Mouse (Mus musculus): Measurements from ENCODE around the gene March4. TPM values are rescaled to one million over a fixed set of nuclear protein-coding genes. Genes with fewer than 3 reads are reported as not detected.

The March4 gene
- total RNA-seq, 1 experiment, result not detected

- no peak for DNase-seq (ENCODE audit: low read depth, low spot score)
- peaks cover 20% of the 10 kb centered on the region for H3K36me3 ChIP-seq (ENCODE audit: control insufficient read depth, insufficient read depth, low read length, poor library complexity, severe bottlenecking)
- no peak overlapping the region for H3K4me3 ChIP-seq (ENCODE audit: insufficient read depth in 1 of 2, low read depth in 1 of 2, low read length in 2 of 2, poor library complexity in 1 of 2, severe bottlenecking in 1 of 2)
- H3K4me1 ChIP-seq (ENCODE audit: control insufficient read depth in 2 of 2, insufficient read depth in 2 of 2, low read length in 2 of 2, poor library complexity in 1 of 2), result peaks cover 2 to 10% of the 10 kb centered on the region in 2 experiments; a peak in 2 of 4 replicates
- no peak overlapping the region for H3K9ac ChIP-seq (ENCODE audit: insufficient read depth, low read depth, low read length, poor library complexity, severe bottlenecking)
- no peaks in the 10 kb centered on the region for H3K9me3 ChIP-seq (ENCODE audit: control insufficient read depth, insufficient read depth, low read depth, low read length)
- H3K27ac ChIP-seq (ENCODE audit: insufficient read depth, low read depth, low read length, poor library complexity, severe bottlenecking), result no peak overlapping the region
- TF ChIP-seq ZC3H11A (IDR thresholded peaks at IDR 0.05; ENCODE audit: borderline replicate concordance, low read depth, low read length), result no peak
- TF ChIP-seq MAFK (IDR thresholded peaks at IDR 0.05; ENCODE audit: insufficient read depth, low read depth, low read length), result no peak
- no peak for TF ChIP-seq ZNF384 (IDR thresholded peaks at IDR 0.05; ENCODE audit: low read depth, low read length)
- TF ChIP-seq CHD2 (IDR thresholded peaks at IDR 0.05; ENCODE audit: low read depth, low read length), result no peak
- no peak for TF ChIP-seq HCFC1 (IDR thresholded peaks at IDR 0.05; ENCODE audit: borderline replicate concordance, insufficient read depth, low read length)
- in situ Hi-C loops (cut with MboI; ENCODE audit: low sequenced_read_pairs in 2 of 2, unreplicated experiment in 2 of 2), result no loop called here
Observed at GRCm38 (mm10) chr1:72380544-72380943, 156.2 kb downstream of the March4 start.

GRCm38 (mm10) chr1:72379752-72380353 lies 156.9 kb downstream of the March4 start:
- Histone ChIP-seq H3K27ac (ENCODE audit: insufficient read depth, low read depth, low read length, poor library complexity, severe bottlenecking) (no peak overlapping the region), H3K4me1 (ENCODE audit: control insufficient read depth in 2 of 2, insufficient read depth in 2 of 2, low read length in 2 of 2, poor library complexity in 1 of 2) (peaks cover 2 to 10% of the 10 kb centered on the region in 2 experiments; a peak in 2 of 4 replicates), H3K4me3 (ENCODE audit: insufficient read depth in 1 of 2, low read depth in 1 of 2, low read length in 2 of 2, poor library complexity in 1 of 2, severe bottlenecking in 1 of 2) (no peak overlapping the region), H3K36me3 (ENCODE audit: control insufficient read depth, insufficient read depth, low read length, poor library complexity, severe bottlenecking) (peaks cover 16% of the 10 kb centered on the region), H3K9me3 (ENCODE audit: control insufficient read depth, insufficient read depth, low read depth, low read length) (no peaks in the 10 kb centered on the region), H3K9ac (ENCODE audit: insufficient read depth, low read depth, low read length, poor library complexity, severe bottlenecking) (no peak overlapping the region)
- no peak for TF ChIP-seq ZC3H11A (IDR thresholded peaks at IDR 0.05; ENCODE audit: borderline replicate concordance, low read depth, low read length)
- TF ChIP-seq ZNF384 (IDR thresholded peaks at IDR 0.05; ENCODE audit: low read depth, low read length), result no peak
- TF ChIP-seq MAFK (IDR thresholded peaks at IDR 0.05; ENCODE audit: insufficient read depth, low read depth, low read length), result no peak
- no peak for TF ChIP-seq HCFC1 (IDR thresholded peaks at IDR 0.05; ENCODE audit: borderline replicate concordance, insufficient read depth, low read length)
- TF ChIP-seq CHD2 (IDR thresholded peaks at IDR 0.05; ENCODE audit: low read depth, low read length), result no peak
- DNase-seq (ENCODE audit: low read depth, low spot score), result no peak
- in situ Hi-C loops (cut with MboI; ENCODE audit: low sequenced_read_pairs in 2 of 2, unreplicated experiment in 2 of 2), result no loop called here

GRCm38 (mm10) chr1:72378151-72378550 lies 158.6 kb downstream of the March4 start:
- Histone ChIP-seq H3K9ac (ENCODE audit: insufficient read depth, low read depth, low read length, poor library complexity, severe bottlenecking) (no peak overlapping the region), H3K4me3 (ENCODE audit: insufficient read depth in 1 of 2, low read depth in 1 of 2, low read length in 2 of 2, poor library complexity in 1 of 2, severe bottlenecking in 1 of 2) (no peak overlapping the region), H3K9me3 (ENCODE audit: control insufficient read depth, insufficient read depth, low read depth, low read length) (no peaks in the 10 kb centered on the region), H3K27ac (ENCODE audit: insufficient read depth, low read depth, low read length, poor library complexity, severe bottlenecking) (no peak overlapping the region), H3K36me3 (ENCODE audit: control insufficient read depth, insufficient read depth, low read length, poor library complexity, severe bottlenecking) (peaks cover 6% of the 10 kb centered on the region), H3K4me1 (ENCODE audit: control insufficient read depth in 2 of 2, insufficient read depth in 2 of 2, low read length in 2 of 2, poor library complexity in 1 of 2) (peaks cover 2 to 11% of the 10 kb centered on the region in 2 experiments; a peak in 2 of 4 replicates)
- DNase-seq (ENCODE audit: low read depth, low spot score), result peak; percentile 28
- in situ Hi-C loops (cut with MboI; ENCODE audit: low sequenced_read_pairs in 2 of 2, unreplicated experiment in 2 of 2), result no loop called here
- 0 out of 2 replicates have a peak, but pooled peaks have one; percentile 12 for TF ChIP-seq MAFK (IDR thresholded peaks at IDR 0.05; ENCODE audit: insufficient read depth, low read depth, low read length)
- TF ChIP-seq ZNF384 (IDR thresholded peaks at IDR 0.05; ENCODE audit: low read depth, low read length), result no peak

Other genes starting within 250 kb of the March4 start
- 69.0 and 72.0 TPM in 2 replicates for gene Xrcc5, start 229.5 kb downstream of the March4 start, total RNA-seq (2012; rRNA removed)
- 20.9 and 24.5 TPM in 2 replicates for gene Smarcal1, start 46.3 kb upstream of the March4 start, total RNA-seq (2012; rRNA removed)
- not detected in 2 replicates for gene Ankar, start 163.6 kb upstream of the March4 start, total RNA-seq (2012; rRNA removed)
- 2,366 and 2,941 TPM in 2 replicates for gene Rpl37a, start 174.4 kb upstream of the March4 start, total RNA-seq (2012; rRNA removed)